Mouse (Mus musculus) skeletal muscle tissue, adult 2 months (tissue): ENCODE data around the gene Coro2b.

Experiments
- DNase-seq: peaks from one replicate; pipeline ENCODE4 v3.0.0-alpha.2; 2012; ENCODE audit warnings: low read depth, low spot score

Gene Coro2b

GRCm38 (mm10) chr9:62513492-62514133 lies 23.2 kb downstream of the Coro2b start:
- no peak for DNase-seq

GRCm38 (mm10) chr9:62510530-62510936 lies 26.3 kb downstream of the Coro2b start:
- DNase-seq: peak; percentile 69

DNA sequence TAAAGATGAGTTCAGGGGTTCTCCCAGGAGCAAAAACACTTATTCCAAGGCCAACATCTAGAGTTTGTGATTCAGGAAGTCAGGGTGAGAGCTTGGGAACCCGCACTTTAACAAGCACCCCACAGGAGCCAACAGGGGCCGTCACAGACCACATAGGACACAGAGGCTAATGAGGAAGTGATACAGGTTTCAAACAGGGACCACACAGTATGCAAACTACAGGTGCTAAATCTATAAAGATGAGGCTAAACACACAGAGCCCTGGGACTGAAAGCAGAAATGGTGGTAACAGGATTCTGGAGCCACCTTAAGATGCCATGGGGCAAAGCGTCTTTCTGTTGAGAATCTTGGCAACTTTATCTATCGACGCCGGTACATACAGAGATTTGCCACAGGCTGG lies 27.2 kb downstream of the Coro2b start:
- no peak for DNase-seq

DNA sequence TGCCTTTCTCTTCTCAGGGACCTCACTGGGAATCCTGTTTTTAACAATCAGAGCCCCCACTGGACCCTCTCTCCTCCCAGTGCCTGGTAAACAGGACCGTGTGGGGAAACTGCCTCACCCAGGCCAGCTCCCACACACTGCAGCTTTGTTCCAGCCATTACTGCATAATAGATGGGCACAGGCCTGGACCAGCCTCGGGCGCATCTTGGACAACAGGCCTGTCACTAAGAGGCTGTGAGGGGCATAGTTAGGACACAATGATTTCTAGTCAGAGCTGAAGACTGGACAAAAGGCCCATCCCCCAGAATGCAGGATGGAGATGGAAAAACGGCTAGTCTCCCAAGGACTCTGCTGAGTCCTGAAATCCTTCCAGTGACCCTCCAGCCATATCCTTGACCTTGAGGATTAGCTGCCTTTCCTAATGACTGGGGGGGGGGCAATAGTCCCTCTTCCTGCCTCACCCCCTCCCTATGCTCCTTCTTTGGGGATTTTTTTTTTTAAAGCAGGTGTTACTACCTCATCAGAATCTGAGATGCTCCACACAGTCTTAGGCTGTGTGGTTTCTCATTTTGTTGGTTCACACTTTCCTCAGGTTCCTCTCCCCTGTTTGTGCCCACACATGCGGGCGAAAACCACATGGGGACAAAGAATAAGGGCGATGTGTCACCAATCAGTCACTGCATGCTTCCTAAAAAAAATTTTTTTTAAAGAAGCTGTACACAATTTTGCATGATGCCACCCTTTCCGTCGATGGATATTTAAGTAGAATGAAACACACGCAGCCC lies 27.9 kb downstream of the Coro2b start:
- DNase-seq: no peak

- no peak for DNase-seq
Observed at GRCm38 (mm10) chr9:62506467-62507067, 30.3 kb downstream of the Coro2b start.

DNA sequence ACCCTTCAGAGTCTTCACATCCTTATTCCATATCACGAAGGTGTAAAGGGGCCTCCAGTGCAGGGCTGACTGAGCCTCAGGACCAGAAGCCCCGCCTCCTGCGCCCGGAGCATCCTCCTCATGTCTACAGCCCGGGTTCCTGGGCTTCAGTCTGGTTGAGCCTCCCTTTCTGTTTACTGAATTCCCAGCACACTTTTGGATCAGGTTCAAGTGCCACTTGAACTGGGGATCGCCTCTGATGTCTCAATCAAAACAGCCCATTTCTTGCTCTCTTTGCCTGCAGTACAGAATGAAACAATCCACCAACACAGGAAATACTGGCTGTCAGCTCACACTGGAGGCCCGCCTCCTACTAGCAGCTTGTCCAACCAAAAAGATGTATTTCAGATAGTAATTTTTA lies 32.7 kb downstream of the Coro2b start:
- no peak for DNase-seq

DNA sequence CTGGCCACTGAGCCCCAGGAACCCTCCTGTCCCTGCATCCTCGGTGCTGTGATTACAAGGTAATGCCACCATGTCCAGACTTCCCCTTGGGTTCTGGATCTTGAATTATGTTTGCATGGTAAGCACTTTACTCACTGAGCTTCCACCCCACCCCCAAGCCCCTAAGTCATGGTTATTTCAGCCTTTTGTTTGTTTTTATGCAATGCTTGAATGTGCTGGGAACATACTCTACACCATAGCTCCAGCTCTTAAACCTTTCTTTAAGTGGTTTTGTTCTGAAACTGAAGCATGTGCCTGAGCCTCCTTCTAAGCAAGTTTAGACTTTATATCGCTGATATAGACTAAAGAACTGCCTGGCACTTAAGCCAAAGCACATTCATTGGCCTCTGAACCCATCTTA lies 34.5 kb downstream of the Coro2b start:
- no peak for DNase-seq

DNA sequence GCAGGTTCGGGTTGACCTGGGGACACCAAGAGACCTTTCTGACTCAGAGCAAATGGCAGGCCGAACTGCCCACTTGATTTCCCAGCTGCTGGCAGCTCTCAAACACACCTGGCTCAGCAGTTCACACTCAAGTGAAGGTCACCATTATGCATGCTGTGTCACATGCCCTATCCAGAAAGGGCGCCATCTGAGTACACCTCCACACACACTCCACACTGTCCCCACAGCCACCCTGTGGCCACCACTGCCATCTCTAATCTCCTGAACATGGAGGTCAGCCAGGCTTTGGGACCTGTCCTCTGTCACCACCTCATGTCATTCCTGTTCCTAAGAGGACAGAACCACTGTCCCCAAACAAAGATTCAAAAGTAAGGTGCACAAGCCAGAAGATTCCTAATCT lies 35.3 kb downstream of the Coro2b start:
- DNase-seq: no peak

DNA sequence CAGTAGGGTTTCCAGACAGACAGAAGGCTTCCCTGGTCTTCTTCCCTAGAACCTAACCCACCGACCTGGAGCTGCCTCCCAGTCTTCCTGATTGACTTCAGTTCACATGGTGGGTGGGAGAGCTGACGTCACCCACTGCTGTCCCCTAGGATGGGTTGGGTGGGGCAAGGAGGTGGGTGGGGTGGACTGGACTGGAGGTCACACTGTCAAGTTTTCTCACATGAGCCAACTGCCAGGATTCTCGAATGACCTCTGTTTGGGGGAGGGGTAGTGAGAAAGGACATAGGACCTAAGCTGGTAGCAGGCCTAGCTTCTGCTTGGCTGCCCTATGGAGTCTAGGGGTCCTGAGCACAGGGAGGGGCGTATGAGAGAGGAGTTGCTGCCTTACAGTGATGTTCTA lies 36.8 kb downstream of the Coro2b start:
- DNase-seq: no peak

DNA sequence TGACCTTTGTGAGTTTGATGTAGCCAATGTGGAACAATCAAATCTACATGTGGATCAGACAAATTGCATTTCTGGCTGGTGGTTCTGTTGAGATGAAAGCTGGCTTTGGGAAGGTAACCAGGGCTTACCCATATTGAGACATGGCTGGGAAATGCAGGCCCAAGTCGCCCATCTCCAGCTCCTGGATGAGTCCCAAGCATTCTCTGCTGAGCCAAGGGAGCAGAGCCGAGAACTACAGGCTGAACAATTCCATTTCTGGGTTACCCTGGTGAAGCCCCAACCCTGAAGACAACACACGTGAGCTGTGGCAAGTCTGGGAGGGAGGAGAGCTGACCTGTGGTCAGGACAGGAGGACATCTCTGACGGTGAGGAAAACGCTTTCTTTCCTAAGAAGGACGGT lies 37.9 kb downstream of the Coro2b start:
- DNase-seq: no peak

DNA sequence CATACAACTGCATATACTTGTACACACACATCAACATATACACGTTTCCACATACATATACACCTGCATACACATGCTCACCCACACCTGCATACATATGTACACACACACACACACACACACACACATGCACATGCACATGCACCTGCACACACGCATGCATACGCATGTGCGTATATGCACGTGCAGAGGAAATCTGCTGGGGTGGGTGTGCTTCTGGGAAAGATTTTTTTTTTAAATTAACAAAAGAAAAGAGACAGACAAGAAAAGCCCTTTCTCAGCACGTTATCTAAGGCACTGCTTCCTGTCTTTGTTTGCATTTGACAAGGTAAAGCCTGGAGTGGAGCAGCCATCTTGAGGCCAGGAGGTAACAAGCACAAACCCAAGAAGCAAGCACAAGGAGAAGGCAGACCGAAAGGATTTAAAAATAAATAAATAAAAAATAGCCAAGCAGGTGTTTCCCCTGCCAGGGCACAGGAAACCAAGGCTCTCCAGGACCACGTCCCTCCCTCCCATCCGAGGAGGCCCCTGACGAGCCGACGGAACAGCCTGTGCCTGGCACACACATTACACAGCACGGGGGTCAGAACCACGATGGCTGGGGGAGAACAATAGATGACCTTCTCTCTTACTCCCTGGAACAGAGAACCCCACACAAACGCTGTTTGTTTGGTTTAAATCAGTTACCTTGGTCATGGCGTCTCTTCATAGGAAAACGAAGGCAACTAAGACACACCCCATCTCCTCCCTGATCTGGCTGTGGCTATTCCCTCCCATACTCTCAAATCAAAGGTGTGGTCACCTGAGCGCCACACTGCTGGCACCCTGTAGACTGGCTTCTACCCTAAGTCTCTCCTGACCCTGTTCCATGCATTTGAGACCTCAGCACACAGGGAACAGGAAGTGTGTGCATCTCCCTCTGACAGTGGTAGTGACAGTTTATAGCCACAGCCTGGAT lies 39.4 kb downstream of the Coro2b start:
- no peak for DNase-seq

DNA sequence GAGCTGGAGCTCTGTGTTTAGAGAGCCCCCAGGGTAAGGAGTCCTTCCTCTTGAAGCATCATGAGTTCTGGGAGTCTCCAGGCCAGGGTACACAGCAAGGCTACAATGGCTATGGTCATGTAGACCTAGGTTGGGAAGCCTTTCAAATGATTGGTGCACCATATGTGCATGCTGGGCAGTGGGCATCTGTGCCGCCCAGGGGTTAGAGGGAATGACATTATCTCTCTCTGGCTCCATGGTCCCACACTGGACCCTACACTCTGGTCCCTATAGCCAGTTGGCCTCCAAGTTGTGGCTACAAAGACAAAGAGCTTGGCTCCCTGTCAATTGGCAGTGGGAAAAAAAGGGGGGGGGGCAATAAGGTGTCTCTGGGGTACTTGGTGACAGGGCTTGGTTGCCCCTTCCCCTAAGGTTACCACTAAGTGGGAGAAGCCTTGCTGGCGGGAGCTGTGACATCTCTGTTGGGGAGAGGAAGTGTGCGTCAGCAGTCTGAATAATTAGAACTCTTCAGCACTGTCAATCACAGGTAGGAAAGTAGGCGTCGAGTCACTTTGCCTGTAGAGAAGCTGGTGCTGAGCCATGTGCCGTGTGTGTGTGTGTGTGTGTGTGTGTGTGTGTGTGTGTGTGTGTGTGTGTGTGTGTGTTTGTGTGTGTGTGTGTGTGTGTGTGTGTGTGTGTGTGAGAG lies 44.4 kb downstream of the Coro2b start:
- no peak for DNase-seq

- DNase-seq: no peak
Observed at GRCm38 (mm10) chr9:62491611-62492010, 45.2 kb downstream of the Coro2b start.

GRCm38 (mm10) chr9:62491104-62491503 lies 45.7 kb downstream of the Coro2b start:
- DNase-seq: peak; percentile 30

GRCm38 (mm10) chr9:62484107-62484506 lies 52.7 kb downstream of the Coro2b start:
- no peak for DNase-seq

- no peak for DNase-seq
Observed at GRCm38 (mm10) chr9:62482788-62483187, 54.1 kb downstream of the Coro2b start.

DNA sequence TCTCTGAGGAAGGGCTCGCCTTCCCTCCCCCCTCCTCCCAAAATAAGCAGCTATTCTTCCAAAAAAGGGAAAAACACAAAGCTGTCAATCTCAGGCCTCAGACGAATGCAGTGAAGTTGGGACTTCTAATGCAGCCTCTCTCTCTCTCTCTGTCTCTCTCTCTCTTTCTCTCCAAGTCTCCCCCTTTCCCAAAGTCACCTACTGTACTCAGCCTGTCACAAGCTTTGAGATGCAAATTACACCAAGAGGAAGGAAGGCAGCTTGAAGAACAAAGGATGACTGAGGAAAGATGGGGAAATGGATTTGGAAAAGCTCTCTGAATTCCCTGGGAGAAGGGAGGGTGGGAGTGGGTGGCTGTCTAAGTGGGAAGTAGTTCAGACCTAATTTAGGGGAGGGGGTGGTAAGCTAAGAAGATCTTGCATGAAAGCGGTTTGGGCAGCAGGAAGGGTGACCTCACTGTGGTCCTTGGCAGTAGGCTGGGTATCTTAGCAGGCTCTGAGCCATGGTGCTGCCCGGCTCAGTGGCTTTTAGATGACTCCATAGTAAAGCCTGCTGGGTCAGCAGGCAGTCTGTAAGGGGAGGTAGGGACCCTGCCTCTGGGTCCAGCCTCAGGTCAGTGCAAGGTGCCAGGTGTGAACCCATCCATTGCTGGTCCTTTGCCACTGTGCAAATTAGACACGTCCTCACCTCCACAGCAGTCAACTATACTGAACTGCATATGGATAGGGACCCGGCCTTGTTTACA lies 55.8 kb downstream of the Coro2b start:
- no peak for DNase-seq

- DNase-seq: no peak
Observed at GRCm38 (mm10) chr9:62480149-62480548, 56.7 kb downstream of the Coro2b start.

- peak; percentile 70 for DNase-seq
Observed at GRCm38 (mm10) chr9:62476782-62477487, 59.9 kb downstream of the Coro2b start.

DNA sequence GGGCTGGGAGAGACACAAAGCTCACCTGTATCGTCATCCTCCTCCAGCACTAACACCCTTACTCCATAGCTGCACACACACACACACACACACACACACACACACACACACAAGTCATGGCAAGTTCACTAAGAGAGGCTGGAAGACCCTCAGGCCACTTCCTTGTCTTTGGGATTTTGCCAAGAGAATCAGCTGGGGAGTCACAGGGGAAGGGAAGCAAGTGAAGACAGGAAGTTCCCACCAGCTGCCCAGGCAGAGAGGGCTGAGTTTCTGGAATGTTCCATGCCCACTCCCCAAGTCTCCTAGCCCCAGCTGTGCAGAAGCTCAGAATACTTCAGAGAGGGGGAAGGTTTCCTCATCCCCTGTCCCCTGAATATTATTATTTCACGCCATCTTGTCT lies 62.6 kb downstream of the Coro2b start:
- DNase-seq: no peak
